Mouse (Mus musculus): ENCODE results near the gene 4930402K13Rik. TPM values are rescaled to one million over a fixed set of nuclear protein-coding genes. Genes with fewer than 3 reads are reported as not detected.

4930402K13Rik gene
- polyA plus RNA-seq, 1 experiment from 2014 or later, result not detected

Other genes starting within 250 kb of the 4930402K13Rik start
- gene Gm5751, start 230.3 kb upstream of the 4930402K13Rik start, polyA plus RNA-seq (2016; fragmentation: Nextera tagmentation; extraction: Ambion mirVana), result not detected in 2 replicates
- gene B630019K06Rik, start 212.2 kb upstream of the 4930402K13Rik start, polyA plus RNA-seq (2016; fragmentation: Nextera tagmentation; extraction: Ambion mirVana), result 2.2 and 2.4 TPM in 2 replicates
- gene Fthl17b, start 141.6 kb upstream of the 4930402K13Rik start, polyA plus RNA-seq (2016; fragmentation: Nextera tagmentation; extraction: Ambion mirVana), result not detected in 2 replicates
- not detected in 2 replicates for gene Fthl17c, start 128.0 kb upstream of the 4930402K13Rik start, polyA plus RNA-seq (2016; fragmentation: Nextera tagmentation; extraction: Ambion mirVana)
- gene Fthl17d, start 117.8 kb upstream of the 4930402K13Rik start, polyA plus RNA-seq (2016; fragmentation: Nextera tagmentation; extraction: Ambion mirVana), result not detected in 2 replicates
- not detected in 2 replicates for gene Fthl17e, start 71.1 kb upstream of the 4930402K13Rik start, polyA plus RNA-seq (2016; fragmentation: Nextera tagmentation; extraction: Ambion mirVana)
- not detected in 2 replicates for gene Fthl17f, start 41.5 kb upstream of the 4930402K13Rik start, polyA plus RNA-seq (2016; fragmentation: Nextera tagmentation; extraction: Ambion mirVana)
- gene Lancl3, start 95.3 kb downstream of the 4930402K13Rik start, polyA plus RNA-seq (2016; fragmentation: Nextera tagmentation; extraction: Ambion mirVana), result 0.12 TPM in 2 replicates
- not detected in 2 replicates for gene Gm14862, start 152.3 kb downstream of the 4930402K13Rik start, polyA plus RNA-seq (2016; fragmentation: Nextera tagmentation; extraction: Ambion mirVana)
- 2.9 and 3.3 TPM in 2 replicates for gene Xk, start 168.2 kb downstream of the 4930402K13Rik start, polyA plus RNA-seq (2016; fragmentation: Nextera tagmentation; extraction: Ambion mirVana)
- not detected in 2 replicates for gene H2al1m, start 179.2 kb downstream of the 4930402K13Rik start, polyA plus RNA-seq (2016; fragmentation: Nextera tagmentation; extraction: Ambion mirVana)
- 0.34 TPM in 1 of 2 replicates, not detected in the other for gene H2al1k, start 246.1 kb downstream of the 4930402K13Rik start, polyA plus RNA-seq (2016; fragmentation: Nextera tagmentation; extraction: Ambion mirVana)